Mouse (Mus musculus): ENCODE data around the gene Gm37240. TPM values are rescaled to one million over a fixed set of nuclear protein-coding genes. Genes with fewer than 3 reads are reported as not detected.

The Gm37240 gene
- polyA plus RNA-seq, 1 experiment, result 1.0 TPM

DNA sequence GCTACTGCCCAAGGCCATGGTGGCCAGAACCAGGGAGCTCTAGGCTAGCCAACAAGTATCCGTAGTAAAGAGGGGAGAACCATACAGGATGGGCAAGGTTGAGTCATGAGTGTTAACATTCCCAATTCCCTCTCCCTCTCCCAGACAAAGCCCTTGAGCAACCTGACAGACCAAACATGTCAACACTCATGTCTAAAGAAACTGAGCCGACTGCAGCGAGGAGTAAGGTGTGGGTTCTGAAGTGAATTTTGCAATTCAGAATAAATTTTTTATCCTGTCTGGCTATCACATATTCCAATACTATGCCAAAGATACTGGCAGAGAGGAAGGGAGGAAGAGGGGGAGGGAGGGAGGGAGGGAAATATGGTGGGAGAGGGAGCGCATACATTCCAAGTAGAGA lies 33.6 kb downstream of the Gm37240 start:
- no peak overlapping the region for H3K4me3 ChIP-seq (replicated peaks; ENCODE audit: control insufficient read depth, low read depth, low read length)
- no peak overlapping the region for H3K27ac ChIP-seq (ENCODE audit: control insufficient read depth, insufficient read depth, low read depth, low read length, poor library complexity)
- TF ChIP-seq POLR2A (IDR thresholded peaks at IDR 0.05; ENCODE audit: borderline replicate concordance, control insufficient read depth, low read depth, low read length), result no peak
- TF ChIP-seq CTCF (IDR thresholded peaks at IDR 0.05; ENCODE audit: control insufficient read depth, insufficient read depth, low read length), result no peak
- 82% methylated on average over 4 of the region's 4 CpGs for WGBS
- H3K4me1 ChIP-seq (ENCODE audit: control insufficient read depth, insufficient read depth, low read length), result no peaks in the 10 kb centered on the region; the same call in 1 of the 2 replicates

DNA sequence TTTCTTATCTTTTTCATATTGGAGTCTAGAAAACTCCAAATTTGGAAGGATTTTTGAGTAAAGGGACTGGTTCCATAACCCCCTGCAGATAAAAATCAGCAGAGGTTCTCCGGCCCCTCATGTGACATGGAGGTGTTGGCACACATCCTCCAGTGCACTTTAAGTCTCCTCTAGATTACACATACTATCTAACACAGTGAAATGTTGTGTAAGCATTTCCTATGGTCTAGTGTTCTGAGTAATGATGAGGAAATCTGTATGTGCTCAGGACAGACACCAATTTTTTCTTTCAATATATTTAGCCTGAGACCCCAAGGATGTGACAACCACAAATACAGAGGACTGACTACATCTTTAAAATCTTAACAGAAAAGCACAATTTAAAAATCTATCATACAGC lies 37.2 kb downstream of the Gm37240 start:
- Histone ChIP-seq H3K27ac (ENCODE audit: control insufficient read depth, insufficient read depth, low read depth, low read length, poor library complexity) (no peak overlapping the region), H3K4me3 (replicated peaks; ENCODE audit: control insufficient read depth, low read depth, low read length) (no peak overlapping the region), H3K4me1 (ENCODE audit: control insufficient read depth, insufficient read depth, low read length) (no peaks in the 10 kb centered on the region; the same call in 1 of the 2 replicates)
- TF ChIP-seq POLR2A (IDR thresholded peaks at IDR 0.05; ENCODE audit: borderline replicate concordance, control insufficient read depth, low read depth, low read length) (no peak), CTCF (IDR thresholded peaks at IDR 0.05; ENCODE audit: control insufficient read depth, insufficient read depth, low read length) (no peak)
- WGBS, result 44% methylated on average over 1 of the region's 1 CpGs

DNA sequence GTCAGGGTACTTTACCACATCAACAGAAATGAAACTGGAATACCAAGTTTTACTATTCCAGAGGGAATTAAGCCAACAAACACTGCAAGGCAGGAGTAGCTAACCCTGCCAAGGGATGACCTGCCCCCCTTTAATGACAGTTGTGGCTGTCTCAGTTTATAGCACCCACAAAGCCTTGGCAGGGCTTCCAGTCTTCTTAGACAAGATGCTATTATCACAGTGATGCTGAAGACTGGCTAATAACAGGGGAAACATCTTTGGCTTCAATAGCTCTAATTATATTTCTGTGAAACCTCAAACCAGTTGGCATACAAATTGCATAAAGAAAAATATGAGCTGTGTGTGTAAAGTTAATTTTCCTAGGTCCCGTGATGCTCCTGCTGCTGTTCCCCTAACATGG lies 41.0 kb downstream of the Gm37240 start:
- 79% methylated on average over 1 of the region's 1 CpGs for WGBS

DNA sequence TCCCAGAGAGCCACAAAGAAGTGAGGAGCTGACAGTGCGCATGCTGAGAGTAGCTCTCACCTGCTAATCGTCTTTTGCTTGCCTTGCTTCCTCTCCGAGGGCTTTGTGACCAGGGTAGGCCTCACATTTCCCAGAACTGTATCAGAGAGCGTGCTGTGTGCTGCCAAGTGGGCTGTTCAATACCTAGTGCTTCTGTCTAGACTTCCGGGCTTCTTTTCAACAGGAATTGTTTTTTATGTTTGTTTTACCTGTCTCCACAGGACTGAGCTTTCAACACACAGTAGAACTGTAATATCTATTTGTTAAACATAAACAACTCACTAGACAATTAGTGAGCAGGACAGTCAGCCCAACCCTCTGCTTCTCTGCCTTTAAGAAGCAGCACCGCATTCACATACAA lies 42.0 kb downstream of the Gm37240 start:
- WGBS, result 82% methylated on average over 6 of the region's 6 CpGs
- Histone ChIP-seq H3K27ac (ENCODE audit: control insufficient read depth, insufficient read depth, low read depth, low read length, poor library complexity) (no peak overlapping the region), H3K4me1 (ENCODE audit: control insufficient read depth, insufficient read depth, low read length) (no peaks in the 10 kb centered on the region), H3K4me3 (replicated peaks; ENCODE audit: control insufficient read depth, low read depth, low read length) (no peak overlapping the region)
- TF ChIP-seq POLR2A (IDR thresholded peaks at IDR 0.05; ENCODE audit: borderline replicate concordance, control insufficient read depth, low read depth, low read length) (no peak), CTCF (IDR thresholded peaks at IDR 0.05; ENCODE audit: control insufficient read depth, insufficient read depth, low read length) (no peak)

More for the DNA sequence above, 41.0 kb downstream of the Gm37240 start:
- H3K27ac ChIP-seq (ENCODE audit: control insufficient read depth, insufficient read depth, low read depth, low read length, poor library complexity), result no peak overlapping the region
- H3K4me3 ChIP-seq (replicated peaks; ENCODE audit: control insufficient read depth, low read depth, low read length), result no peak overlapping the region
- H3K4me1 ChIP-seq (ENCODE audit: control insufficient read depth, insufficient read depth, low read length), result no peaks in the 10 kb centered on the region; the same call in 1 of the 2 replicates
- TF ChIP-seq CTCF (IDR thresholded peaks at IDR 0.05; ENCODE audit: control insufficient read depth, insufficient read depth, low read length) (no peak), POLR2A (IDR thresholded peaks at IDR 0.05; ENCODE audit: borderline replicate concordance, control insufficient read depth, low read depth, low read length) (no peak)

DNA sequence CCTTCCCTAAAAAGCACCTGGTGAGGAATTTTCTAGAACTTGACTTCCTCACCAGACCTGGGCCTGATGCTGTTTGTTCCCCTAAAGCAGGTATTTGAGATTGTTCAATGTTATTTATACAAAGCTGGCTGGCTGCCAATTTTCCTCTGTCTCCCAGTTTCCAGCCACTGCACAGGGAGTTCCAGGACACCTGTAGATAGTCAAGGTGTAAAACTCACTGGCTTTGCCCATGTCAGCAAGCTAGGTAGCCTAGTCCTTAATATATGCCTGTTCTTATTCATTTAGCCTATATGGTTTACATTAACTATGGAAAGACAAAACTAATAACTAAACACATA lies 44.5 kb downstream of the Gm37240 start:
- no peak overlapping the region for H3K4me3 ChIP-seq (replicated peaks; ENCODE audit: control insufficient read depth, low read depth, low read length)
- no peaks in the 10 kb centered on the region for H3K4me1 ChIP-seq (ENCODE audit: control insufficient read depth, insufficient read depth, low read length)
- H3K27ac ChIP-seq (ENCODE audit: control insufficient read depth, insufficient read depth, low read depth, low read length, poor library complexity), result no peak overlapping the region
- TF ChIP-seq CTCF (IDR thresholded peaks at IDR 0.05; ENCODE audit: control insufficient read depth, insufficient read depth, low read length), result no peak
- TF ChIP-seq POLR2A (IDR thresholded peaks at IDR 0.05; ENCODE audit: borderline replicate concordance, control insufficient read depth, low read depth, low read length), result no peak

DNA sequence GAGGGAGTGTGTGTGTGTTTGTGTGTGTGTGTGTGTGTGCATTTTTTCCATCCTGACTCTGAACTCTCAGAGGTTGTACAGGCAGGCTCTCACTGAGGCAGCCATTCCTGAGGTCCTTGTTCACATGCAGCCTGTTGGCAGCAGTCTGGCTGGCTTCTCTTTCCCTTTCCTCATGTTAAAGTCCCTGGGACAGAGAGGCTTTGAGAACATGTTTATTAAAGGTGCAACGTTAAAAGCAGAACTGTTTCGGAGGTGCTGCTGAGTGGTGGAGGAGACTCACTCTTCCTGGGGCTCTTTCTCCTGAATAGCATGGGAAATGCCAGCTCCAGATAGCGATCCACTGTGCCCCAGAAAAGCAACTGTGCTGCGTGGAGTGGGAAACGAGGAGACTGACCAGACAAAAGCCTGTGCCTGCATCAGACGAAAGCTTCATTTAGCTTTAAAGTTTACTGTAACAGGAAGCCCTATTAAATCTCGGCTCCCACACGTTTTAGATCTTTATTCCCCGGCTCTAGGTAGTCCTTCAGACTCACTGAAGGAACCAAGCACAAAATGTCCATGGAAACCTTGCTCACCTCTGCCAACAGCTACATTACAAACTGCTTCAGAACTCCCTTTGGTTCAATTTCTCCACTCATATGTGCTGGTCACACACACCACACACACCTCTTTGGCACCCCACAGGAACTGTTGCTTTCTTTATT lies 45.0 kb downstream of the Gm37240 start:
- TF ChIP-seq POLR2A (IDR thresholded peaks at IDR 0.05; ENCODE audit: borderline replicate concordance, control insufficient read depth, low read depth, low read length) (no peak), CTCF (IDR thresholded peaks at IDR 0.05; ENCODE audit: control insufficient read depth, insufficient read depth, low read length) (no peak)
- WGBS, result 34% methylated on average over 9 of the region's 9 CpGs
- Histone ChIP-seq H3K4me3 (replicated peaks; ENCODE audit: control insufficient read depth, low read depth, low read length) (no peak overlapping the region), H3K27ac (ENCODE audit: control insufficient read depth, insufficient read depth, low read depth, low read length, poor library complexity) (no peak overlapping the region), H3K4me1 (ENCODE audit: control insufficient read depth, insufficient read depth, low read length) (no peaks in the 10 kb centered on the region)

GRCm38 (mm10) chr3:85841454-85842176 lies 45.7 kb downstream of the Gm37240 start:
- H3K4me1 ChIP-seq (ENCODE audit: control insufficient read depth, insufficient read depth, low read length), result no peaks in the 10 kb centered on the region
- H3K27ac ChIP-seq (ENCODE audit: control insufficient read depth, insufficient read depth, low read depth, low read length, poor library complexity), result no peak overlapping the region
- WGBS, result 72% methylated on average over 2 of the region's 2 CpGs
- TF ChIP-seq POLR2A (IDR thresholded peaks at IDR 0.05; ENCODE audit: borderline replicate concordance, control insufficient read depth, low read depth, low read length) (no peak), CTCF (IDR thresholded peaks at IDR 0.05; ENCODE audit: control insufficient read depth, insufficient read depth, low read length) (no peak)
- no peak overlapping the region for H3K4me3 ChIP-seq (replicated peaks; ENCODE audit: control insufficient read depth, low read depth, low read length)

DNA sequence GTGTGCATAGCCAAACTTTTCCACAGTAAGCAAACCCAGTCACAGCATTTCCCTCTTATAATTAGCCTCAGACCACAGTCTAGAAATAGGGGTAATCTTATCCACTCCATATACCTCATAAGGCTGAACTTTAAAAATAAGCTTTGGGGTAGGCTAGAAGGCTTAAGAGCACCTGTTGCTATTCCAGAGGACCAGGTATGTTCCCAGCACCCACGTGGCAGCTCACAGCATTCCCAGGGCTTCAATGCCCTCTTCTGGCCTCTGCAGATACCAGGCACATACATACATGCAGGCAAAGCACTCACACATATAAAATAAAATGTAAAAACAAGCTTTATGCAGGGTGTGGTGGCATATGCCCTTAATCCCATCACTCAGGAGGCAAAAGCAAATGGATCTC lies 53.7 kb downstream of the Gm37240 start:
- no peak for TF ChIP-seq POLR2A (IDR thresholded peaks at IDR 0.05; ENCODE audit: borderline replicate concordance, control insufficient read depth, low read depth, low read length)
- TF ChIP-seq CTCF (IDR thresholded peaks at IDR 0.05; ENCODE audit: control insufficient read depth, insufficient read depth, low read length), result no peak
- no peak overlapping the region for H3K4me3 ChIP-seq (replicated peaks; ENCODE audit: control insufficient read depth, low read depth, low read length)
- no peak overlapping the region for H3K27ac ChIP-seq (ENCODE audit: control insufficient read depth, insufficient read depth, low read depth, low read length, poor library complexity)
- WGBS, result 65% methylated on average over 1 of the region's 1 CpGs
- no peaks in the 10 kb centered on the region for H3K4me1 ChIP-seq (ENCODE audit: control insufficient read depth, insufficient read depth, low read length)
